Mouse (Mus musculus) olfactory bulb, adult 2 months (tissue): ENCODE measurements at regions not wholly inside any gene's neighbourhood (a gene's known extent, or its start where the extent isn't known, plus 50 kb on each side); places are given as distances from the start of the nearest gene placed in this dataset.

Experiments
- H3K27ac ChIP-seq: fragments of 200-500 bp; 2 replicates; pipeline ENCODE4 v1.5.1; 2012; ENCODE audit warnings: low read depth, low read length; ENCODE audit not compliant: insufficient read depth
- H3K4me1 ChIP-seq: fragments of 200-500 bp; 2 replicates; pipeline ENCODE4 v1.6.1; 2012; ENCODE audit warnings: low read length; ENCODE audit not compliant: control insufficient read depth, insufficient read depth
- H3K4me3 ChIP-seq: fragments of 200-500 bp; 2 replicates; pipeline ENCODE4 v1.5.1; 2012; ENCODE audit warnings: mild to moderate bottlenecking, low read depth, low read length, moderate library complexity; ENCODE audit not compliant: insufficient read depth
- CTCF ChIP-seq: fragments of 200-500 bp; IDR thresholded peaks from 2 replicates; pipeline ENCODE4 v1.5.1; 2012; ENCODE audit warnings: low read depth, mild to moderate bottlenecking, low read length, moderate library complexity; ENCODE audit not compliant: insufficient read depth
- POLR2A ChIP-seq: fragments of 200-500 bp; IDR thresholded peaks from 2 replicates; pipeline ENCODE4 v1.6.1; 2012; ENCODE audit warnings: mild to moderate bottlenecking, low read depth, low read length, moderate library complexity; ENCODE audit not compliant: insufficient read depth
- WGBS: fragments of 180-500 bp; shearing (Covaris S2); methylation state at CpG from one replicate; pipeline ENCODE4 v1.1.7; 2018; 5-methylcytosine and 5-hydroxymethylcytosine counted together

GRCm38 (mm10) chr7:136151301-136151930 lies 435.3 kb upstream of the Mki67 start:
- no peak overlapping the region for H3K27ac ChIP-seq
- H3K4me3 ChIP-seq: no peak overlapping the region
- TF ChIP-seq POLR2A (no peak), CTCF (no peak)
- 52% methylated on average over 4 of the region's 4 CpGs for WGBS
- H3K4me1 ChIP-seq: no peaks in the 10 kb centered on the region

DNA sequence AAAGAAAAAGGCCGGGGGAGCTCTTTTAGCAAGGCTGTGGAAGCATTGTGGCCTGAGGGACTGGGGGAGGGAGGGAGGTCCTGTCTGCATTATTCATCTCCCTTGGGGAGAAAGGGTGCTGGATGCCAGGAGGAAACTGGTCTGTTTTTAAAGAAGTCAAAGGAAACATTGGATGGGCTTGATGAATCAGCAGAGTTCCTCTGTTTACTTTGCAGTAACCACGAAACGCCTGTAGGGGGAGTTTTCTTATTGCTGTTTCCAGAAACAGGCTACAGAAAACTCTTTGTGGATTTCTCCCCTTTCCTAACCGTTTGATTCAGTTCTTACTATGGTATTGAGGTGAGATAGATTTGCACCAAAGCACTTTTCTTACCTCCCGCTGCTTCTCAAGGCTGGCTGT lies 436.3 kb upstream of the Mki67 start:
- Histone ChIP-seq H3K4me3 (no peak overlapping the region), H3K4me1 (no peaks in the 10 kb centered on the region), H3K27ac (no peak overlapping the region)
- TF ChIP-seq POLR2A: no peak
- TF ChIP-seq CTCF: no peak
- WGBS: 22% methylated on average over 5 of the region's 5 CpGs

DNA sequence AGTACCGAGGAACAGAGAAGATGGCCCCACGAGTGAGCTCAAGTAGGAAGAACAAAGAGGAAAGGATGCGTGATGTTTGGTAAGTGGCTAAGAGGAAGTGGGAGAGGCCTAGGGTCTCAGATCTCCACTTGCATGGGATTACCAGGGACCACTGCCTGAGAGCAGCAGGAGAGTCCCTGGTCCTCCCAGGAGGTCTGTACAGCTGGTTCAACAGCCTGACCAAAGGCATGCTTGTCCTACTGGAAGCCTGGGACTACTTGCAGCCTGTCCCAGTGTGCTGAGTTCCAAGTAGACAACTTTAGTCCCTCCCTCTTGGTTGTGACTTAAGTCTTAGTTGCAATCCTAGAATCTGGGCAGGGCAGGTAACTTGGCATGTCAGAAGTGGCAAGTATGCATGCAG lies 437.5 kb upstream of the Mki67 start:
- H3K4me1 ChIP-seq: no peaks in the 10 kb centered on the region

GRCm38 (mm10) chr7:136159136-136159535 lies 443.0 kb upstream of the Mki67 start:
- Histone ChIP-seq H3K4me1 (no peaks in the 10 kb centered on the region), H3K27ac (no peak overlapping the region), H3K4me3 (no peak overlapping the region)
- no peak for TF ChIP-seq CTCF
- no peak for TF ChIP-seq POLR2A
- 70% methylated on average over 4 of the region's 4 CpGs for WGBS

More for the DNA sequence above, 437.5 kb upstream of the Mki67 start:
- TF ChIP-seq CTCF (no peak), POLR2A (no peak)
- H3K4me3 ChIP-seq: no peak overlapping the region
- 80% methylated on average over 3 of the region's 3 CpGs for WGBS
- H3K27ac ChIP-seq: no peak overlapping the region

DNA sequence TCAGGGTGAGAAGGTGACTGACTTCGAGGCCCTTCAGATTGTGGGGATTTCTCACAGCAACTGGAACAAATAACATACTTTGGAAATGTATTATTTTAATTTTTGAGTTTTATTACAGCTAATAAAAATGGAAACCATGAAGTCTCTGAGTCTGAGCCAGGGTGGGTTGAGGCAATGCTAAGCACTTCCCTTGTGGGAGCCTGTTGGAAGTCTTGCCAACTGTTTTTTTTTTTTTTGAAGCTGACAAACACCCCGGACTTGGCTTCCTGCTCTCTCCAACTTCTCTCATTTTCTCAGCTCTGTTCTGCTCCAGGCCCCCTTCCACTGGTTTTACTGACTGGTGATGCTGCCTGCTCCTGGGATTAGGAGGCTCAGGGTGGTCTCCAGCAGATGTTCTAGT lies 445.4 kb upstream of the Mki67 start:
- Histone ChIP-seq H3K4me3 (no peak overlapping the region), H3K4me1 (no peaks in the 10 kb centered on the region), H3K27ac (no peak overlapping the region)
- TF ChIP-seq CTCF: no peak
- no peak for TF ChIP-seq POLR2A
- WGBS: 63% methylated on average over 2 of the region's 2 CpGs

GRCm38 (mm10) chr7:136164834-136165233 lies 448.7 kb upstream of the Mki67 start:
- H3K27ac ChIP-seq: no peak overlapping the region
- TF ChIP-seq CTCF: no peak
- no peak for TF ChIP-seq POLR2A
- no peaks in the 10 kb centered on the region for H3K4me1 ChIP-seq
- no peak overlapping the region for H3K4me3 ChIP-seq
- WGBS: 95% methylated on average over 5 of the region's 5 CpGs

DNA sequence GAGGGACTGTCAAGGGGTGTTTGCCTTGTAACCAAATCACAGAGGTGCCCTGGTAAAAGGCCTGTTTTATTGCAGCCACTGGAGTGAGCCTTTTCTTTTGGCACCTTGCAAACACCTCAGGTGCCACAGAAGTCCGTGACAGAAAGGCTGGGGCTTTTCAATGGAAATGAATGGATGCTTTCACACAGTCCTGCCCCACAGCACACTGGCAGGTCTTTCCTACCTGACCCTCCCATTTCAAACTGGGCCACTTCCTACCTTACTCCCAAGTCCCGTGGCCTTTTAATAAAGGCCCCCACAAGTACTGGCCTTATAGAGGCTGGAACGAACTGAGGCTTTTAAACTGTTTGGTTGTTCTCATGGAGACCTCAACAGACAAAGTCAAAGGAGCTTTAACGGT lies 453.1 kb upstream of the Mki67 start:
- WGBS: 61% methylated on average over 4 of the region's 4 CpGs
- no peaks in the 10 kb centered on the region for H3K4me1 ChIP-seq
- H3K27ac ChIP-seq: no peak overlapping the region
- H3K4me3 ChIP-seq: no peak overlapping the region
- TF ChIP-seq POLR2A: no peak
- no peak for TF ChIP-seq CTCF

DNA sequence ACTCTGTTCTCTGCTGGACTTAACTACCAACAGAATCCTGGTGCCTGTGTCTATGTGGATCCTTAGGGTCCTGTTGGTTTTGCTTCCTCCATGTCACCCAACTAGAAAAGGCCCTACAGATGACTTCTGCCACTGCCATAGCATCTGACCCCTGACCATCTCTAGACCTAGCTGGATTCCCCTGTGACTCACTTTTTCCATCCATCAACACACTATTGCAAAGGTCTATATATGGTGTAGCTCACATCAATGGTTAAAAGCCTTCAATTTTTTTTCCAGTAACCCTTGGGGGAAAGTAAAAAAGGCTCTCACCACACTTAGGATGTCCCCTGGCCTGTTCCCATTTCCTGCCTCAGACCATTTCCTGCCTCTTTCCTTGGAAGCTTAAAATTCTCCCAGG lies 460.2 kb upstream of the Mki67 start:
- Histone ChIP-seq H3K4me3 (no peak overlapping the region), H3K27ac (no peak overlapping the region), H3K4me1 (no peaks in the 10 kb centered on the region)
- TF ChIP-seq CTCF: no peak
- no peak for TF ChIP-seq POLR2A

DNA sequence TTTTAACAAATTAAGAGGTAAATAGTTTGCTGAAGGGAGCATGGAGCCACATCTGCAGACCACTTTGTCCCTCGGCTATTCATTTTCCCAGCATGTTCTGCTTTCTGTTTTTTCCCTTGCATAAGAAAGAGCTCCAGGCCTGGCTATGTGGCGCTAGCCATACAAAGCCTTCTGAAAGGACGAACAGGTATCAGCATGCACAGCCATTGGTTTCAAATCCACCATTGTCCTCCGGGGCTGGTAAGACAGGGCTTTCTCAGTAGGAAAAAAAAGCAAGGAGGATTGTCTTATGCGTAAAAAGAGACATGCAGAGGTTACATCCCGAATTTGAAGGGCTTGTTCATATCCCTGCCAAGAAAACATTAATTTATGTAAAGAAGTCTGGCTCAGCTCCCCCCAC lies 464.8 kb upstream of the Mki67 start:
- TF ChIP-seq CTCF (no peak), POLR2A (no peak)
- H3K27ac ChIP-seq: no peak overlapping the region
- no peaks in the 10 kb centered on the region for H3K4me1 ChIP-seq
- WGBS: 33% methylated on average over 6 of the region's 6 CpGs
- H3K4me3 ChIP-seq: no peak overlapping the region

GRCm38 (mm10) chr7:136182101-136182500 lies 465.9 kb upstream of the Mki67 start:
- Histone ChIP-seq H3K4me1 (no peaks in the 10 kb centered on the region), H3K27ac (no peak overlapping the region), H3K4me3 (no peak overlapping the region)
- 55% methylated on average over 5 of the region's 5 CpGs for WGBS
- TF ChIP-seq CTCF (no peak), POLR2A (no peak)
